Mouse (Mus musculus): ENCODE measurements at regions not wholly inside any gene's neighbourhood (a gene's known extent, or its start where the extent isn't known, plus 50 kb on each side); places are given as distances from the start of the nearest gene placed in this dataset.
A peak's percentile ranks its signal among the peaks of the same experiment; 100 is the strongest.

GRCm38 (mm10) chr14:46569273-46569672, 178.8 kb upstream of the Bmp4 start:
- in situ Hi-C loops (cut with MboI; ENCODE audit: low sequenced_read_pairs in 2 of 2, unreplicated experiment in 2 of 2): no loop called here
- Histone ChIP-seq H3K4me3 (ENCODE audit: insufficient read depth in 1 of 2, low read depth in 1 of 2, low read length in 2 of 2, poor library complexity in 1 of 2, severe bottlenecking in 1 of 2) (no peak overlapping the region), H3K9me3 (ENCODE audit: control insufficient read depth, insufficient read depth, low read depth, low read length) (no peaks in the 10 kb centered on the region), H3K9ac (ENCODE audit: insufficient read depth, low read depth, low read length, poor library complexity, severe bottlenecking) (no peak overlapping the region), H3K4me1 (ENCODE audit: control insufficient read depth in 2 of 2, insufficient read depth in 2 of 2, low read length in 2 of 2, poor library complexity in 1 of 2) (no peaks in the 10 kb centered on the region), H3K36me3 (ENCODE audit: control insufficient read depth, insufficient read depth, low read length, poor library complexity, severe bottlenecking) (no peaks in the 10 kb centered on the region), H3K27ac (ENCODE audit: insufficient read depth, low read depth, low read length, poor library complexity, severe bottlenecking) (no peak overlapping the region)
- no peak for DNase-seq (ENCODE audit: low read depth, low spot score)
- TF ChIP-seq ZC3H11A (IDR thresholded peaks at IDR 0.05; ENCODE audit: borderline replicate concordance, low read depth, low read length) (no peak), CHD2 (IDR thresholded peaks at IDR 0.05; ENCODE audit: low read depth, low read length) (no peak), MAFK (IDR thresholded peaks at IDR 0.05; ENCODE audit: insufficient read depth, low read depth, low read length) (no peak), ZNF384 (IDR thresholded peaks at IDR 0.05; ENCODE audit: low read depth, low read length) (no peak), HCFC1 (IDR thresholded peaks at IDR 0.05; ENCODE audit: borderline replicate concordance, insufficient read depth, low read length) (no peak)

- Histone ChIP-seq H3K4me3 (ENCODE audit: insufficient read depth in 1 of 2, low read depth in 1 of 2, low read length in 2 of 2, poor library complexity in 1 of 2, severe bottlenecking in 1 of 2) (no peak overlapping the region), H3K9me3 (ENCODE audit: control insufficient read depth, insufficient read depth, low read depth, low read length) (no peaks in the 10 kb centered on the region), H3K27ac (ENCODE audit: insufficient read depth, low read depth, low read length, poor library complexity, severe bottlenecking) (no peak overlapping the region), H3K9ac (ENCODE audit: insufficient read depth, low read depth, low read length, poor library complexity, severe bottlenecking) (no peak overlapping the region), H3K4me1 (ENCODE audit: control insufficient read depth in 2 of 2, insufficient read depth in 2 of 2, low read length in 2 of 2, poor library complexity in 1 of 2) (no peaks in the 10 kb centered on the region), H3K36me3 (ENCODE audit: control insufficient read depth, insufficient read depth, low read length, poor library complexity, severe bottlenecking) (no peaks in the 10 kb centered on the region)
- DNase-seq (ENCODE audit: low read depth, low spot score): no peak
- in situ Hi-C loops (cut with MboI; ENCODE audit: low sequenced_read_pairs in 2 of 2, unreplicated experiment in 2 of 2): no loop called here
- TF ChIP-seq CHD2 (IDR thresholded peaks at IDR 0.05; ENCODE audit: low read depth, low read length) (no peak), ZNF384 (IDR thresholded peaks at IDR 0.05; ENCODE audit: low read depth, low read length) (no peak), HCFC1 (IDR thresholded peaks at IDR 0.05; ENCODE audit: borderline replicate concordance, insufficient read depth, low read length) (no peak), ZC3H11A (IDR thresholded peaks at IDR 0.05; ENCODE audit: borderline replicate concordance, low read depth, low read length) (no peak), MAFK (IDR thresholded peaks at IDR 0.05; ENCODE audit: insufficient read depth, low read depth, low read length) (no peak)
Observed at GRCm38 (mm10) chr14:46567411-46567780, 176.9 kb upstream of the Bmp4 start.

- H3K9me3 ChIP-seq (ENCODE audit: control insufficient read depth, insufficient read depth, low read depth, low read length): no peaks in the 10 kb centered on the region
- H3K27ac ChIP-seq (ENCODE audit: insufficient read depth, low read depth, low read length, poor library complexity, severe bottlenecking): no peak overlapping the region
Observed at GRCm38 (mm10) chr14:46566681-46567410, 176.4 kb upstream of the Bmp4 start.

GRCm38 (mm10) chr14:46564998-46565397, 174.5 kb upstream of the Bmp4 start:
- H3K9me3 ChIP-seq (ENCODE audit: control insufficient read depth, insufficient read depth, low read depth, low read length): no peaks in the 10 kb centered on the region
- no peak overlapping the region for H3K27ac ChIP-seq (ENCODE audit: insufficient read depth, low read depth, low read length, poor library complexity, severe bottlenecking)
- DNase-seq (ENCODE audit: low read depth, low spot score): peak; percentile 47
- no peaks in the 10 kb centered on the region for H3K36me3 ChIP-seq (ENCODE audit: control insufficient read depth, insufficient read depth, low read length, poor library complexity, severe bottlenecking)
- TF ChIP-seq ZC3H11A (IDR thresholded peaks at IDR 0.05; ENCODE audit: borderline replicate concordance, low read depth, low read length) (peak; percentile 79; the same call in 1 of the 2 replicates), MAFK (IDR thresholded peaks at IDR 0.05; ENCODE audit: insufficient read depth, low read depth, low read length) (no peak), HCFC1 (IDR thresholded peaks at IDR 0.05; ENCODE audit: borderline replicate concordance, insufficient read depth, low read length) (no peak), CHD2 (IDR thresholded peaks at IDR 0.05; ENCODE audit: low read depth, low read length) (no peak), ZNF384 (IDR thresholded peaks at IDR 0.05; ENCODE audit: low read depth, low read length) (no peak)
- H3K4me3 ChIP-seq (ENCODE audit: insufficient read depth in 1 of 2, low read depth in 1 of 2, low read length in 2 of 2, poor library complexity in 1 of 2, severe bottlenecking in 1 of 2): no peak overlapping the region
- H3K4me1 ChIP-seq (ENCODE audit: control insufficient read depth in 2 of 2, insufficient read depth in 2 of 2, low read length in 2 of 2, poor library complexity in 1 of 2): no peaks in the 10 kb centered on the region
- in situ Hi-C loops (cut with MboI; ENCODE audit: low sequenced_read_pairs in 2 of 2, unreplicated experiment in 2 of 2): no loop called here
- no peak overlapping the region for H3K9ac ChIP-seq (ENCODE audit: insufficient read depth, low read depth, low read length, poor library complexity, severe bottlenecking)

More at GRCm38 (mm10) chr14:46566681-46567410, 176.4 kb upstream of the Bmp4 start:
- no peak for DNase-seq (ENCODE audit: low read depth, low spot score)
- no peaks in the 10 kb centered on the region for H3K36me3 ChIP-seq (ENCODE audit: control insufficient read depth, insufficient read depth, low read length, poor library complexity, severe bottlenecking)
- no peaks in the 10 kb centered on the region for H3K4me1 ChIP-seq (ENCODE audit: control insufficient read depth in 2 of 2, insufficient read depth in 2 of 2, low read length in 2 of 2, poor library complexity in 1 of 2)
- in situ Hi-C loops (cut with MboI; ENCODE audit: low sequenced_read_pairs in 2 of 2, unreplicated experiment in 2 of 2): no loop called here
- no peak overlapping the region for H3K9ac ChIP-seq (ENCODE audit: insufficient read depth, low read depth, low read length, poor library complexity, severe bottlenecking)
- H3K4me3 ChIP-seq (ENCODE audit: insufficient read depth in 1 of 2, low read depth in 1 of 2, low read length in 2 of 2, poor library complexity in 1 of 2, severe bottlenecking in 1 of 2): no peak overlapping the region
- TF ChIP-seq CHD2 (IDR thresholded peaks at IDR 0.05; ENCODE audit: low read depth, low read length) (no peak), HCFC1 (IDR thresholded peaks at IDR 0.05; ENCODE audit: borderline replicate concordance, insufficient read depth, low read length) (no peak), MAFK (IDR thresholded peaks at IDR 0.05; ENCODE audit: insufficient read depth, low read depth, low read length) (no peak), ZNF384 (IDR thresholded peaks at IDR 0.05; ENCODE audit: low read depth, low read length) (no peak), ZC3H11A (IDR thresholded peaks at IDR 0.05; ENCODE audit: borderline replicate concordance, low read depth, low read length) (no peak)
